Mouse (Mus musculus) thymus, adult 2 months (tissue): ENCODE data around the gene Smagp.

Experiments
- CTCF ChIP-seq: fragments of 200-500 bp; IDR thresholded peaks from 2 replicates; pipeline ENCODE4 v1.5.1; 2012; ENCODE audit warnings: mild to moderate bottlenecking, control low read depth, low read length, moderate library complexity, borderline replicate concordance; ENCODE audit not compliant: control insufficient read depth, poor library complexity, insufficient read depth; ENCODE audit errors: extremely low read depth
- POLR2A ChIP-seq: fragments of 200-500 bp; IDR thresholded peaks from 2 replicates; pipeline ENCODE4 v1.6.1; 2012; ENCODE audit warnings: mild to moderate bottlenecking, low read length, control low read depth, moderate library complexity; ENCODE audit not compliant: control insufficient read depth, poor library complexity, insufficient read depth; ENCODE audit errors: extremely low read depth

DNA sequence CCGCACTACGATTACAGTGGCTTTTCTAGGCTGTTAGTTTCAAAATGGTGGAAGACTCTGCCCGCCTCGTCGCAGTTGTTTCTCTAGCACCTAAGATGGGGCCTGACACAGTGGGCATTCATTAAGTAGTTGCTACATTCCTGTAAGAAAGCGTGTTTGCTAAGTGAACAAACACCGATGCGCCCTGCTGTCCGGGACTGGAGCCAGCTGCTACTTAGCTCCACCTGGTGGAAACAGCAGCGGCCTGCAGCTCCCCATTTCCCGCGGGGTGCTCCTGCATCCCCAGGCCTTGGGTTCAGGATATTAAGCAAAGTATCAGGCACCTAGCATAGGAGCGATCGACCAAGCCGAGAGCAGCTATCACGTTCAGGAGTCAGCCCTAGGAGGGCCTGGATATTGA lies 23.2 kb downstream of the Smagp start:
- no peak for TF ChIP-seq POLR2A
- peak; percentile 96 for TF ChIP-seq CTCF
